Mouse (Mus musculus) layer of hippocampus, adult 9-11 months (tissue): ENCODE results near the gene Dhx30.

Experiments used
- DNase-seq: peaks from one replicate; pipeline ENCODE4 v3.0.0; 2022

The Dhx30 gene

GRCm38 (mm10) chr9:110038485-110038884 is 79.1 kb downstream of the Dhx30 start:
- DNase-seq: no peak

GRCm38 (mm10) chr9:110037895-110038294 is 79.7 kb downstream of the Dhx30 start:
- DNase-seq: no peak

- DNase-seq: no peak
Observed at GRCm38 (mm10) chr9:110035091-110035490, 82.5 kb downstream of the Dhx30 start.
